Mouse (Mus musculus) forebrain, embryonic 11.5 days (tissue): ENCODE measurements around the gene Stox2. TPM values are rescaled to one million over a fixed set of nuclear protein-coding genes. Genes with fewer than 3 reads are reported as not detected.

ENCODE experiments used
- ATAC-seq: fragments of 200-750 bp; cut with Nextera tagmentation; replicated peaks from 2 replicates; pipeline ENCODE4 v1.8.0; 2017; ENCODE audit warnings: moderate TSS enrichment; ENCODE audit not compliant: low FRiP score
- DNase-seq: peaks from one replicate; pipeline ENCODE4 v3.0.0-alpha.2; 2017; ENCODE audit warnings: low spot score
- H3K27ac ChIP-seq: fragments of 300-500 bp; sonication (generic); 2 replicates; pipeline ENCODE4 v1.5.1; 2014; ENCODE audit warnings: low read depth, low read length
- H3K27me3 ChIP-seq: fragments of 300-500 bp; sonication (generic); 2 replicates; pipeline ENCODE4 v1.6.1; 2014; ENCODE audit warnings: mild to moderate bottlenecking, low read length, mixed read lengths; ENCODE audit not compliant: control insufficient read depth, insufficient read depth
- H3K36me3 ChIP-seq: fragments of 300-500 bp; sonication (generic); 2 replicates; pipeline ENCODE4 v1.6.1; 2014; ENCODE audit warnings: mild to moderate bottlenecking, low read length, moderate library complexity, mixed read lengths; ENCODE audit not compliant: control insufficient read depth, insufficient read depth
- H3K4me1 ChIP-seq: fragments of 300-500 bp; sonication (generic); replicated peaks from 2 replicates; pipeline ENCODE4 v1.6.1; 2014; ENCODE audit warnings: low read length, mixed read lengths; ENCODE audit not compliant: control insufficient read depth, insufficient read depth
- H3K4me2 ChIP-seq: fragments of 300-500 bp; sonication (generic); 2 replicates; pipeline ENCODE4 v1.6.1; 2014; ENCODE audit warnings: low read depth, mild to moderate bottlenecking, low read length, moderate library complexity, mixed read lengths; ENCODE audit not compliant: severe bottlenecking
- H3K4me3 ChIP-seq: fragments of 300-500 bp; sonication (generic); 2 replicates; pipeline ENCODE4 v1.5.1; 2014; ENCODE audit warnings: low read depth, low read length
- H3K9ac ChIP-seq: fragments of 300-500 bp; sonication (generic); 2 replicates; pipeline ENCODE4 v1.6.1; 2014; ENCODE audit warnings: low read length
- H3K9me3 ChIP-seq: fragments of 300-500 bp; sonication (generic); 2 replicates; pipeline ENCODE4 v1.6.1; 2016; ENCODE audit warnings: low read length, mixed read lengths; ENCODE audit not compliant: control insufficient read depth
- WGBS: fragments of 180-500 bp; shearing (Covaris S2); extraction: QIAGEN DNeasy Blood & Tissue Kit; methylation state at CpG from one replicate; pipeline ENCODE4 v1.1.7; 2014; 5-methylcytosine and 5-hydroxymethylcytosine counted together
- polyA plus RNA-seq: library from polyadenylated mRNA; unstranded; fragments of >200 nt; fragmentation: Nextera tagmentation; extraction: Ambion mirVana; gene quantifications from 2 replicates; pipeline ENCODE4 v1.2.1, GENCODE M21; 2014

Stox2 gene
- 34.6 and 39.3 TPM in 2 replicates for polyA plus RNA-seq

GRCm38 (mm10) chr8:47446312-47447046 lies at the start of gene Stox2:
Stox2 (minus strand) TSS chr8:47446362.
- H3K27me3 ChIP-seq = no peaks in the 10 kb centered on the region
- no peak within 1 kb of the TSS for H3K27ac ChIP-seq
- H3K4me3 ChIP-seq = no peak within 1 kb of the TSS
- no peaks in the 10 kb centered on the region for H3K9me3 ChIP-seq
- no peaks in the 10 kb centered on the region for H3K4me1 ChIP-seq
- WGBS = 86% methylated on average over 19 of the region's 19 CpGs
- H3K4me2 ChIP-seq = no peak within 1 kb of the TSS
- no peak within 1 kb of the TSS for H3K9ac ChIP-seq
- DNase-seq = no peak
- ATAC-seq = no peak
- H3K36me3 ChIP-seq = no peaks in the 10 kb centered on the region

- no peak overlapping the region for H3K4me3 ChIP-seq
- H3K9ac ChIP-seq = no peak overlapping the region
- 93% methylated on average over 6 of the region's 6 CpGs for WGBS
- ATAC-seq (no peak), DNase-seq (no peak)
- H3K36me3 ChIP-seq = peaks cover 4% of the 10 kb centered on the region; the same call in 1 of the 2 replicates
- H3K27me3 ChIP-seq = no peaks in the 10 kb centered on the region
- no peak overlapping the region for H3K4me2 ChIP-seq
- no peaks in the 10 kb centered on the region for H3K9me3 ChIP-seq
- no peaks in the 10 kb centered on the region for H3K4me1 ChIP-seq
- H3K27ac ChIP-seq = no peak overlapping the region
Observed at GRCm38 (mm10) chr8:47495428-47495827, 49.3 kb upstream of the Stox2 start.

GRCm38 (mm10) chr8:47494602-47495153 lies 48.5 kb upstream of the Stox2 start:
- H3K9ac ChIP-seq = no peak overlapping the region
- peaks cover 4% of the 10 kb centered on the region; the same call in 1 of the 2 replicates for H3K36me3 ChIP-seq
- 91% methylated on average over 12 of the region's 12 CpGs for WGBS

GRCm38 (mm10) chr8:47493106-47493505 lies 46.9 kb upstream of the Stox2 start:
- ATAC-seq (no peak), DNase-seq (no peak)
- no peaks in the 10 kb centered on the region for H3K9me3 ChIP-seq
- 95% methylated on average over 12 of the region's 12 CpGs for WGBS
- H3K27me3 ChIP-seq = no peaks in the 10 kb centered on the region
- H3K36me3 ChIP-seq = peaks cover 4% of the 10 kb centered on the region; the same call in 1 of the 2 replicates
- H3K4me1 ChIP-seq = no peaks in the 10 kb centered on the region
- no peak overlapping the region for H3K27ac ChIP-seq
- no peak overlapping the region for H3K4me2 ChIP-seq
- no peak overlapping the region for H3K4me3 ChIP-seq
- H3K9ac ChIP-seq = no peak overlapping the region

More at GRCm38 (mm10) chr8:47494602-47495153, 48.5 kb upstream of the Stox2 start:
- H3K27ac ChIP-seq = no peak overlapping the region
- ATAC-seq (no peak), DNase-seq (no peak)
- H3K9me3 ChIP-seq = no peaks in the 10 kb centered on the region
- no peaks in the 10 kb centered on the region for H3K4me1 ChIP-seq
- no peaks in the 10 kb centered on the region for H3K27me3 ChIP-seq
- no peak overlapping the region for H3K4me3 ChIP-seq
- H3K4me2 ChIP-seq = no peak overlapping the region

GRCm38 (mm10) chr8:47487231-47487630 lies 41.1 kb upstream of the Stox2 start:
- Histone ChIP-seq H3K36me3 (peaks cover 2% of the 10 kb centered on the region; the same call in 1 of the 2 replicates), H3K27me3 (no peaks in the 10 kb centered on the region), H3K4me3 (no peak overlapping the region), H3K9ac (no peak overlapping the region), H3K4me1 (no peaks in the 10 kb centered on the region; the same call in 1 of the 2 replicates), H3K4me2 (no peak overlapping the region), H3K27ac (no peak overlapping the region), H3K9me3 (no peaks in the 10 kb centered on the region; the same call in 1 of the 2 replicates)
- no peak for DNase-seq
- no peak for ATAC-seq
- WGBS = 88% methylated on average over 3 of the region's 3 CpGs

- ATAC-seq (no peak), DNase-seq (peak; percentile 41)
- H3K4me3 ChIP-seq = no peak overlapping the region
- WGBS = 56% methylated on average over 12 of the region's 12 CpGs
- no peaks in the 10 kb centered on the region for H3K27me3 ChIP-seq
- H3K4me1 ChIP-seq = peaks cover 3% of the 10 kb centered on the region; the same call in 1 of the 2 replicates
- peaks cover 2% of the 10 kb centered on the region; the same call in 1 of the 2 replicates for H3K36me3 ChIP-seq
- no peak overlapping the region for H3K4me2 ChIP-seq
- no peak overlapping the region for H3K27ac ChIP-seq
- H3K9me3 ChIP-seq = no peaks in the 10 kb centered on the region; the same call in 1 of the 2 replicates
- H3K9ac ChIP-seq = no peak overlapping the region
Observed at GRCm38 (mm10) chr8:47482354-47483071, 36.4 kb upstream of the Stox2 start.

GRCm38 (mm10) chr8:47480039-47480438 lies 33.9 kb upstream of the Stox2 start:
- Histone ChIP-seq H3K9ac (no peak overlapping the region), H3K9me3 (no peaks in the 10 kb centered on the region), H3K4me2 (no peak overlapping the region), H3K36me3 (no peaks in the 10 kb centered on the region), H3K27ac (no peak overlapping the region), H3K4me1 (peaks cover 3% of the 10 kb centered on the region; the same call in 1 of the 2 replicates), H3K27me3 (no peaks in the 10 kb centered on the region), H3K4me3 (no peak overlapping the region)
- DNase-seq (no peak), ATAC-seq (no peak)
- WGBS = 90% methylated on average over 7 of the region's 7 CpGs

- Histone ChIP-seq H3K36me3 (no peaks in the 10 kb centered on the region), H3K9me3 (0 out of 2 replicates have a peak, but pooled peaks cover 2% of the 10 kb centered on the region), H3K9ac (no peak overlapping the region), H3K27ac (no peak overlapping the region), H3K27me3 (no peaks in the 10 kb centered on the region), H3K4me2 (no peak overlapping the region), H3K4me1 (no peaks in the 10 kb centered on the region), H3K4me3 (no peak overlapping the region)
- ATAC-seq (no peak), DNase-seq (no peak)
- 87% methylated on average over 10 of the region's 10 CpGs for WGBS
Observed at GRCm38 (mm10) chr8:47461650-47462049, 15.5 kb upstream of the Stox2 start.
